Mouse (Mus musculus): ENCODE measurements around the gene D330045A20Rik. TPM values are rescaled to one million over a fixed set of nuclear protein-coding genes. Genes with fewer than 3 reads are reported as not detected.

The D330045A20Rik gene
- 2.7 and 3.2 TPM in 2 replicates for total RNA-seq (2012; rRNA removed)
- polyA plus RNA-seq (2012; ENCODE audit: insufficient read depth in 1 of 2, insufficient read length in 2 of 2, low read depth in 1 of 2, low replicate concordance in 2 of 2, missing spikeins in 1 of 2): 1 to 10 TPM in 1 of 2 experiments, not detected in 1; 3.1 TPM

GRCm38 (mm10) chrX:139480022-139480894, at the start of gene D330045A20Rik:
TSS of gene D330045A20Rik (plus strand) at chrX:139480367.
- H3K4me3 ChIP-seq (ENCODE audit: control insufficient read depth in 1 of 2, insufficient read depth in 1 of 2, low read depth in 2 of 2, low read length in 2 of 2): peak within 1 kb of the TSS; percentile 56 to 68
- H3K9me3 ChIP-seq (replicated peaks; ENCODE audit: insufficient read depth, low read length): no peaks in the 10 kb centered on the region
- H3K4me1 ChIP-seq (ENCODE audit: control insufficient read depth in 1 of 2, insufficient read depth in 2 of 2, low read length in 2 of 2): peaks cover 2 to 10% of the 10 kb centered on the region in 2 experiments
- peak; percentile 87 for DNase-seq (ENCODE audit: low read depth, low spot score)
- TF ChIP-seq MAZ (IDR thresholded peaks at IDR 0.05; ENCODE audit: low read depth, low read length): no peak
- peak; percentile 71 for TF ChIP-seq NRF1 (IDR thresholded peaks at IDR 0.05; ENCODE audit: insufficient read depth, low read depth, low read length, poor library complexity, severe bottlenecking)
- no peak for TF ChIP-seq MAFK (IDR thresholded peaks at IDR 0.05; ENCODE audit: borderline replicate concordance, low read depth, low read length)
- TF ChIP-seq MXI1 (IDR thresholded peaks at IDR 0.05; ENCODE audit: low read depth, low read length): peak; percentile 82
- TF ChIP-seq JUND (IDR thresholded peaks at IDR 0.05; ENCODE audit: low read depth, low read length): no peak
- peak; percentile 65 for TF ChIP-seq ZNF384 (IDR thresholded peaks at IDR 0.05; ENCODE audit: low read depth, low read length)
- 0 out of 2 replicates have a peak, but pooled peaks have one; percentile 14 for TF ChIP-seq GATA1 (IDR thresholded peaks at IDR 0.05; ENCODE audit: low read depth, low read length)
- TF ChIP-seq MYC (IDR thresholded peaks at IDR 0.05; ENCODE audit: low read depth, low read length): peak; percentile 85
- no peak for TF ChIP-seq USF2 (IDR thresholded peaks at IDR 0.05; ENCODE audit: borderline replicate concordance in 1 of 2, insufficient read depth in 1 of 2, low read depth in 1 of 2, low read length in 2 of 2)
- peak; percentile 21; the same call in 1 of the 2 replicates for TF ChIP-seq ETS1 (IDR thresholded peaks at IDR 0.05; ENCODE audit: low read depth, low read length)
- peak; percentile 46; the same call in 1 of the 2 replicates for TF ChIP-seq USF1 (IDR thresholded peaks at IDR 0.05; ENCODE audit: low read depth, low read length)
- no peak for TF ChIP-seq MEF2A (IDR thresholded peaks at IDR 0.05; ENCODE audit: extremely low read depth, insufficient replicate concordance, low read depth, low read length, poor library complexity, severe bottlenecking)
- TF ChIP-seq SIN3A (IDR thresholded peaks at IDR 0.05; ENCODE audit: low read length): peak; percentile 73
- TF ChIP-seq NELFE (IDR thresholded peaks at IDR 0.05; ENCODE audit: low read depth, low read length): peak; percentile 22; the same call in 1 of the 2 replicates
- peak in 1 of 2 experiments; percentile 47; a peak in 1 of 4 replicates for TF ChIP-seq POLR2A (IDR thresholded peaks at IDR 0.05; ENCODE audit: control insufficient read depth in 1 of 2, insufficient read depth in 1 of 2, low read depth in 1 of 2, low read length in 2 of 2, poor library complexity in 1 of 2)
- TF ChIP-seq CTCF (IDR thresholded peaks at IDR 0.05 in 2 of 3, conservative IDR thresholded peaks at IDR 0.05 in 1 of 3; ENCODE audit: control insufficient read depth in 1 of 3, insufficient read depth in 1 of 3, low read depth in 2 of 3, low read length in 3 of 3, poor library complexity in 1 of 3, severe bottlenecking in 1 of 3): no peak
- 0 out of 2 replicates have a peak, but pooled peaks have one; percentile 25 for TF ChIP-seq TBP (IDR thresholded peaks at IDR 0.05; ENCODE audit: low read depth, low read length)
- no peak for TF ChIP-seq POLR2AphosphoS5 (IDR thresholded peaks at IDR 0.05; ENCODE audit: borderline replicate concordance, low read depth, low read length)
- 0 out of 2 replicates have a peak, but pooled peaks have one; percentile 17 for TF ChIP-seq ELF1 (IDR thresholded peaks at IDR 0.05; ENCODE audit: low read depth, low read length)
- no peak for TF ChIP-seq KAT2A (conservative IDR thresholded peaks at IDR 0.05; ENCODE audit: low read depth, low read length)
- TF ChIP-seq CHD2 (IDR thresholded peaks at IDR 0.05; ENCODE audit: low read length): no peak
- no peak for TF ChIP-seq RCOR1 (IDR thresholded peaks at IDR 0.05; ENCODE audit: low read depth, low read length)
- peak; percentile 91 for TF ChIP-seq MAX (IDR thresholded peaks at IDR 0.05; ENCODE audit: low read length)
- no peak for TF ChIP-seq POLR2AphosphoS2 (IDR thresholded peaks at IDR 0.05; ENCODE audit: low read length)
- peak within 1 kb of the TSS; percentile 8; the same call in 1 of the 2 replicates for H3K27ac ChIP-seq (ENCODE audit: control insufficient read depth, low read depth, low read length)
- H3K79me2 ChIP-seq (ENCODE audit: control insufficient read depth, insufficient read depth, low read length, poor library complexity): no peaks in the 10 kb centered on the region
- H3K36me3 ChIP-seq (ENCODE audit: control insufficient read depth in 1 of 2, insufficient read depth in 2 of 2, low read length in 2 of 2): peaks cover 0 to 6% of the 10 kb centered on the region in 2 experiments; a peak in 2 of 4 replicates
- H3K27me3 ChIP-seq (ENCODE audit: control insufficient read depth in 1 of 2, insufficient read depth in 2 of 2, low read length in 2 of 2): no peaks in the 10 kb centered on the region
- H3K9ac ChIP-seq (ENCODE audit: control insufficient read depth, low read depth, low read length, poor library complexity, severe bottlenecking): peak within 1 kb of the TSS; percentile 70

Data from MEL (cell line).